Comparison of ENCODE assay signal across 8 mouse cellular contexts in genomic region chr4:133887672-133888453, GRCm38 (mm10). TPM values are rescaled to one million over a fixed set of nuclear protein-coding genes. Genes with fewer than 3 reads are reported as not detected.
DNase-seq lines count a peak whose midpoint lies in the region; ATAC-seq and TF ChIP-seq lines count a peak whose summit lies in the region.

Rps6ka1 (minus strand) TSS chr4:133887797.

- CTCF ChIA-PET in Patski (lab: Charles Lee): interaction anchor here (0.8 to 1.7 kb wide), 4 partner anchors 15 to 23 kb away, joined by 3 to 4 read pairs (median 4); no protein-coding TSS in a partner anchor

- no peaks in the 10 kb centered on the region; the same call in none of the 2 replicates for H3K4me1 ChIP-seq in hindbrain, embryonic 11.5 days (replicated peaks; ENCODE audit: control insufficient read depth, insufficient read depth, low read length)
- H3K4me1 ChIP-seq in lung, embryonic 16.5 days (replicated peaks; ENCODE audit: control insufficient read depth, insufficient read depth, low read length): peaks cover 20% of the 10 kb centered on the region

- peak within 1 kb of the TSS; percentile 90 for H3K9ac ChIP-seq in hindbrain, embryonic 11.5 days (ENCODE audit: low read depth, low read length)
- peak within 1 kb of the TSS; percentile 87 for H3K9ac ChIP-seq in lung, embryonic 16.5 days (ENCODE audit: low read length)

- H3K4me2 ChIP-seq in hindbrain, embryonic 11.5 days (replicated peaks; ENCODE audit: low read depth, low read length): peak within 1 kb of the TSS; percentile 98
- H3K4me2 ChIP-seq in lung, embryonic 16.5 days (ENCODE audit: low read depth, low read length): peak within 1 kb of the TSS; percentile 90

- no peak for DNase-seq in Patski (ENCODE audit: low read depth, low spot score)
- DNase-seq in cerebellum, postnatal 14 days: peak; percentile 83 to 87
- DNase-seq in frontal cortex, postnatal 14 days (ENCODE audit: low spot score in 2 of 2): peak; percentile 56 to 61
- DNase-seq in hindbrain, embryonic 11.5 days (ENCODE audit: low spot score): peak; percentile 92
- peak; percentile 64 to 79 for DNase-seq in layer of hippocampus, postnatal 10 days (ENCODE audit: low spot score in 2 of 2)
- DNase-seq in ovary, postnatal 10 days (ENCODE audit: low spot score): peak; percentile 62
- DNase-seq in thymus, postnatal 4 days: peak; percentile 83

- under 1% methylated on average over 37 of the region's 61 CpGs for WGBS in hindbrain, embryonic 11.5 days
- WGBS in lung, embryonic 16.5 days: 0% methylated on average over 46 of the region's 61 CpGs

- no peaks in the 10 kb centered on the region for H3K36me3 ChIP-seq in hindbrain, embryonic 11.5 days (ENCODE audit: control insufficient read depth, insufficient read depth, low read length)
- H3K36me3 ChIP-seq in lung, embryonic 16.5 days (ENCODE audit: control insufficient read depth, insufficient read depth, low read length): no peaks in the 10 kb centered on the region

- H3K4me3 ChIP-seq in hindbrain, embryonic 11.5 days (ENCODE audit: low read depth, low read length): peak within 1 kb of the TSS; percentile 75
- peak within 1 kb of the TSS; percentile 88 for H3K4me3 ChIP-seq in lung, embryonic 16.5 days (ENCODE audit: low read length)

- no peaks in the 10 kb centered on the region for H3K27me3 ChIP-seq in Patski
- no peaks in the 10 kb centered on the region for H3K27me3 ChIP-seq in hindbrain, embryonic 11.5 days (ENCODE audit: control insufficient read depth, insufficient read depth, low read length)
- no peaks in the 10 kb centered on the region for H3K27me3 ChIP-seq in lung, embryonic 16.5 days (ENCODE audit: control insufficient read depth, insufficient read depth, low read depth, low read length)

- H3K27ac ChIP-seq in hindbrain, embryonic 11.5 days (ENCODE audit: low read depth, low read length): peak within 1 kb of the TSS; percentile 79
- H3K27ac ChIP-seq in lung, embryonic 16.5 days (ENCODE audit: low read length): peak within 1 kb of the TSS; percentile 81

- in situ Hi-C loops in Patski (cut with MboI; ENCODE audit: low pct_unique_long_range_greater_than_20kb): no loop called here

- no peak for TF ChIP-seq CTCF in Patski (IDR thresholded peaks at IDR 0.05)

- peak; percentile 53 for ATAC-seq in Patski
- peak; percentile 90 for ATAC-seq in hindbrain, embryonic 11.5 days (ENCODE audit: low FRiP score)
- peak; percentile 89 for ATAC-seq in lung, embryonic 16.5 days (ENCODE audit: low read depth)

- no peaks in the 10 kb centered on the region for H3K9me3 ChIP-seq in hindbrain, embryonic 11.5 days (ENCODE audit: control insufficient read depth, low read length)
- H3K9me3 ChIP-seq in lung, embryonic 16.5 days (ENCODE audit: control insufficient read depth, low read length): no peaks in the 10 kb centered on the region

- POLR2A ChIA-PET in Patski (lab: Charles Lee): interaction anchor here (1.2 to 2.2 kb wide), 3 partner anchors 10 to 24 kb away, joined by 3 to 7 read pairs (median 6); no protein-coding TSS in a partner anchor

RNA-seq across cellular contexts. Expression of gene Rps6ka1, which starts in this region (rescaled TPM):
- polyA plus RNA-seq in Patski (2021): 58.1 TPM
- polyA plus RNA-seq in hindbrain, embryonic 11.5 days (2014; fragmentation: Nextera tagmentation; extraction: Ambion mirVana): 27.9 and 28.7 TPM in 2 replicates
- 10 to 100 TPM; 18.2 TPM for total RNA-seq in layer of hippocampus, postnatal 10 days (2021)
- 46.1 and 46.2 TPM in 2 replicates for polyA plus RNA-seq in lung, embryonic 16.5 days (2015; fragmentation: Nextera tagmentation; extraction: Ambion mirVana)
